Mouse (Mus musculus) brain, embryonic 14.5 days (tissue): ENCODE data around the gene Rundc3b. TPM values are rescaled to one million over a fixed set of nuclear protein-coding genes. Genes with fewer than 3 reads are reported as not detected.

Experiments used
- DNase-seq: peaks from one replicate; pipeline ENCODE4 v3.0.0-alpha.2; 2011; ENCODE audit warnings: low read depth
- CTCF ChIP-seq: fragments of 200-500 bp; IDR thresholded peaks from 2 replicates; pipeline ENCODE4 v1.5.1; 2012; ENCODE audit warnings: inconsistent platforms, mild to moderate bottlenecking, moderate library complexity, borderline replicate concordance; ENCODE audit not compliant: insufficient read depth, insufficient read length; ENCODE audit errors: extremely low read depth
- POLR2A ChIP-seq: fragments of 200-500 bp; IDR thresholded peaks from 2 replicates; pipeline ENCODE4 v1.6.1; 2012; ENCODE audit warnings: mild to moderate bottlenecking, inconsistent platforms, borderline replicate concordance; ENCODE audit not compliant: poor library complexity, insufficient read depth, insufficient read length, severe bottlenecking; ENCODE audit errors: extremely low read depth
- polyA plus RNA-seq: library from polyadenylated mRNA; depleted of rRNA; stranded (reverse); fragments of >200 nt; gene quantifications from 2 replicates; pipeline ENCODE4 v1.2.3, GENCODE M21; 2012

Rundc3b gene
- polyA plus RNA-seq, 1 experiment = 37.1 TPM

- TF ChIP-seq POLR2A (0 out of 2 replicates have a peak, but pooled peaks have one; percentile 24), CTCF (no peak)
- DNase-seq = peak; percentile 79
Observed at GRCm38 (mm10) chr5:8622071-8622595, 619 bp downstream of the Rundc3b start.

- peak; percentile 11 for DNase-seq
Observed at GRCm38 (mm10) chr5:8571118-8571517, 51.6 kb downstream of the Rundc3b start.

GRCm38 (mm10) chr5:8566867-8567266 is 55.9 kb downstream of the Rundc3b start:
- DNase-seq = no peak
- no peak for TF ChIP-seq POLR2A
- no peak for TF ChIP-seq CTCF

More at GRCm38 (mm10) chr5:8571118-8571517, 51.6 kb downstream of the Rundc3b start:
- TF ChIP-seq POLR2A (no peak), CTCF (no peak)

GRCm38 (mm10) chr5:8544512-8544911 is 78.2 kb downstream of the Rundc3b start:
- peak; percentile 13 for DNase-seq
- no peak for TF ChIP-seq CTCF
- no peak for TF ChIP-seq POLR2A

GRCm38 (mm10) chr5:8542631-8543207 is 80.0 kb downstream of the Rundc3b start:
- TF ChIP-seq POLR2A (no peak), CTCF (no peak)
- DNase-seq = no peak

- TF ChIP-seq CTCF (no peak), POLR2A (no peak)
- DNase-seq = no peak
Observed at GRCm38 (mm10) chr5:8541120-8542117, 81.3 kb downstream of the Rundc3b start.

GRCm38 (mm10) chr5:8519006-8519405 is 103.7 kb downstream of the Rundc3b start:
- TF ChIP-seq CTCF (no peak), POLR2A (no peak)
- no peak for DNase-seq

GRCm38 (mm10) chr5:8491778-8492177 is 131.0 kb downstream of the Rundc3b start:
- no peak for DNase-seq
- TF ChIP-seq CTCF = no peak
- no peak for TF ChIP-seq POLR2A

GRCm38 (mm10) chr5:8489471-8490110 is 133.2 kb downstream of the Rundc3b start:
- TF ChIP-seq CTCF (peak; percentile 21; the same call in 1 of the 2 replicates), POLR2A (no peak)
- DNase-seq = peak; percentile 74

- no peak for TF ChIP-seq POLR2A
- TF ChIP-seq CTCF = no peak
- DNase-seq = peak; percentile 78
Observed at GRCm38 (mm10) chr5:8488701-8489297, 134.0 kb downstream of the Rundc3b start.

GRCm38 (mm10) chr5:8487989-8488700 is 134.6 kb downstream of the Rundc3b start:
- no peak for DNase-seq
- TF ChIP-seq POLR2A (no peak), CTCF (no peak)

- no peak for DNase-seq
Observed at GRCm38 (mm10) chr5:8456561-8456960, 166.2 kb downstream of the Rundc3b start.

More at GRCm38 (mm10) chr5:8456561-8456960, 166.2 kb downstream of the Rundc3b start:
- TF ChIP-seq CTCF (no peak), POLR2A (no peak)
